Mouse (Mus musculus) lung, adult 2 months (tissue): Measurements from ENCODE around the gene Gpx3.

Source experiments
- CTCF ChIP-seq: fragments of 200-500 bp; IDR thresholded peaks from 2 replicates; pipeline ENCODE4 v1.5.1; 2011; ENCODE audit warnings: mild to moderate bottlenecking, low read length, control low read depth; ENCODE audit not compliant: insufficient read depth
- POLR2A ChIP-seq: fragments of 200-500 bp; IDR thresholded peaks from 2 replicates; pipeline ENCODE4 v1.6.1; 2011; ENCODE audit warnings: low read depth, mild to moderate bottlenecking, control low read depth, low read length, borderline replicate concordance; ENCODE audit errors: extremely low read depth

GRCm38 (mm10) chr11:54884937-54885336, 17.3 kb upstream of the Gpx3 start:
- TF ChIP-seq CTCF (no peak), POLR2A (peak; percentile 36; the same call in 1 of the 2 replicates)
